Mouse (Mus musculus): ENCODE measurements around the gene Flvcr2.

Flvcr2 gene

GRCm38 (mm10) chr12:85857300-85857699 lies 111.0 kb downstream of the Flvcr2 start:
- DNase-seq (ENCODE audit: low read depth, low spot score): no peak

GRCm38 (mm10) chr12:85859111-85859510 lies 112.8 kb downstream of the Flvcr2 start:
- DNase-seq (ENCODE audit: low read depth, low spot score): no peak

GRCm38 (mm10) chr12:85859511-85860189 lies 113.3 kb downstream of the Flvcr2 start:
- DNase-seq (ENCODE audit: low read depth, low spot score): peak; percentile 78

- no peak for DNase-seq (ENCODE audit: low read depth, low spot score)
These were observed 116.2 kb downstream of the Flvcr2 start for GRCm38 (mm10) chr12:85862514-85862913.

Data from 3T3-L1 (cell line).